Mouse (Mus musculus): Measurements from ENCODE around the gene Spdye4a.
"Not testable (repeated sequence)": the region's sequence is repeated elsewhere in the genome, so short reads cannot be mapped to it uniquely, and the experiment has no call there.

The Spdye4a gene

DNA sequence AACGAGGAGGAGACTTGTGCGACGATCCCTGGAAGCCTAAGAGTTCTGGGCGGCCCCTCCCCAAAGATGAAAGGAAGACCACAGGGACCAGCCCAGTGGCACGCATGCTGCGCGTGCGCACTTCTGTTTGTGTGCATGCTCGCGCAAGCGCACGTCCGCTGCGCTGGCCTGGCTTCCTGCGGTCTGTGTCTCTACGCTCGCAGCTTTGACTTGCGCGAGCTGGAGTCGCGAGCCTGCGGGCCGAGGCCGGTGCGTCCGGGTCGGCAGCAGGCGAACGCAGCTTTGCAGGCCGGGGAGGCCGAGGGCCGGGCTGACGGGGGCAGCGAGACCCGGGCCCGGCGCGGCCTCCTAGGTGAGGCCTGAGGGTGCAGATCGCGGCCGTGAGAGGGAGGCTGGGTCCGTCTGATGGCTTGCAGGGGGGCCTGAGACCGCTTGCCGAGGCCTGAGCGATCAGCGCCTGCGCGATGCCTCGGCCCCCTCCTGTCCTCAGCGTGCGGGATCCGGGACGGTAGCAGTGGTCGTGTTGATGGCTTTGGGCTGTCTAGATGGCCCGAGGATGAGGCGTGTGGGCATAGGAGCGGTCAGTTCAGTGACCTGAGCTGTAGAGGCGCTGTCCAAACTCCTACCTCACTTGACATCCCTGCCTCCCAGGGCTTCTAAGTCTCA is 8.5 kb upstream of the Spdye4a start, which contains the start of gene Zfp12:
TSS of gene Zfp12 (plus strand) at position 136 of the 666 bp plus-strand sequence.
- in situ Hi-C loops (cut with MboI, MseI) = no loop called here

DNA sequence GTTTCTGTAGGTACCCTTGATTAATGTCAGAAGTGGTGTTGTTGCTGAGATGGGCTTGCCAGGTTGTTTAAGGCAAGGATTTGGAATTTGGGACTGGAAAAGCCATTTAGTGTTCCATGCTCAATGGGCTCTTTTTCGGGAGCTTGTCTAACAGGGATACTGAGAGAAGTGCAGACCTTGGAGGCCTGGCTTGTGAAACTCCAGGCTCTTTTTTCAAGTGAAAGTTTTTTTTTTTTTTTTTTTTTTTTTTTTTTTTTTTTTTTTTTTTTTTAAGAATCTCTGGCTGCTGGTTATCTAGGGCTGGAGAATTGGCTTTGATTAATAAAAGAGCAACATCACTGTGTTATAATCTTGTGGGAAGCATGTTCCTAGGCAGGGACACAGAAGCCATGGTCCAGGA is 4.4 kb downstream of the Spdye4a start:
- in situ Hi-C loops (cut with MboI, MseI) = loop anchor here in 1 of 2 experiments (10.0 kb wide), 1 partner anchor 1407 kb away; no protein-coding TSS in a partner anchor

DNA sequence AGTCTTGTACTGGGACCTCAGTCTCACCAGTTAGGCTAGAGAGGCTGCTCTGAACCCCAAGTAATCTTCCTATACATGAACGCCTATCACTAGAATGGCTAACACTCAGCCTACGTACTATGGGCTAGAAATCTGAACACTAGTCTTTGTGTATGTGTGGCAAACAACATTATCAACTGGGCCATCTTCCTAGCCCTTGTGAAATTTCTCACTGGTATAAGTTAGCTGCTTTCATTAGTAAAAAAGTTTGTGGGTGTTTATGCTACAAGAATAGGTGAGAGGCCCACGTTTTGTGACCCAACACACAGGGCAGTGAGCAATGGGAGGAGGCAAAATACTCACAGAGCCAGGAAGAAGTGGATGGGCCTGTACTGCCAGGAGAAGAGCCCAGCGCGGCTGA is 5.7 kb downstream of the Spdye4a start:
- in situ Hi-C loops (cut with MboI, MseI) = loop anchor here in 1 of 2 experiments (10.0 kb wide), 1 partner anchor 1406 kb away; no protein-coding TSS in a partner anchor

DNA sequence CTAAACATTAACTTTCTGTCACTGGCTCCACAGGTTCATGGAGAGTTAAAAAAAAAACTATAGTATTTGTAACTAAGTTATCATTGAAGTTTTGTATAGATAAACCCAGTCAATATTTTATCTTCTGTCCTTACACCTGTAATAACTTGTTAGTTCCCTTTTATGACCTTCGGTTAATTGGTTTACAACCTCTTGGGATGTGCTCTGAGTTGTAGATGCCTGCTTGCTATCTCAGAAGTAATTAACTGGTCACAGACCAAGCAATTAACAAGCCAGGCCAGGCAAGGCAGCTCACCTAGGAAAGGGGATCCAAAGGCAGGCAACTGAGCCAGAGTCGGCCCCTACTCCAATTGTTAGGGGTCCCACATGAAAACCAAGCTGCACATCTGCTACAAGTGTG is 12.9 kb downstream of the Spdye4a start:
- in situ Hi-C loops (cut with MboI, MseI) = no loop called here

DNA sequence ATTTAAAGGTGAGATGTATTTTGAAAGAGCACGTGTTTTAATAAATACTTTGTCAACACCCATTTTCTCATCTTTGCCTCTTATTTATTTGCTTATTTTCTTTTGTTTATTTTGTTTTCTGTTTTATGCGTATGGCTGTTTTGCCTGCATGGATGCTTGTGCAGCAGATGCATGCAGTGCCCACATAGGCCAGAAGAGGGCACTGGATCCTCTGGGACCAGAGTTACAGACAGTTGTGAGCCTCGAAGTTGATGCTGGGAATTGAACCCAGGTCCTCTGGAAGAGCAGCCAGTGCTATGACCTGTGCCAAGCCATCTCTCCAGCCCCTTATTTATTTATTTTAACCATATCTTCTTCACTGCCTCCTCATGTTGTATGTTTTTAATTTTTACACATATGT is 21.7 kb downstream of the Spdye4a start:
- in situ Hi-C loops (cut with MboI, MseI) = no loop called here

DNA sequence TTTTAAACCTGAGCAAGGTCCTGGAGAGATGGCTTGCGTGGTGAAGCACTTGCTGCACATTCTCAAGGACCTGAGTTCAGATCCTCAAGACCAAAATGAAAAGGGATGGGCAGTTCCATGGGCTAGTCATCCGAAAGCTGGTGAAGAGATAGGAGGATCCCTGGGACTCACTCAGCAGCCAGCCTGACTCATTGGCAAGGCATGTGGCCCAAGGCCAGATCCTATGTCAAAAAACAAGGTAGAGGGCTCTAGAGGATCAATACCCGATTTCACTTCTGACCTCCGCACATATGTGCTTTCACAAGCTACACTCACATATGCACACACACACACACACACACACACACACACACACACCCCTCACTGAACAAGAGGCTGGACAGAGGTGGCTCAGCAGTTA is 30.2 kb downstream of the Spdye4a start:
- in situ Hi-C loops (cut with MboI, MseI) = no loop called here

DNA sequence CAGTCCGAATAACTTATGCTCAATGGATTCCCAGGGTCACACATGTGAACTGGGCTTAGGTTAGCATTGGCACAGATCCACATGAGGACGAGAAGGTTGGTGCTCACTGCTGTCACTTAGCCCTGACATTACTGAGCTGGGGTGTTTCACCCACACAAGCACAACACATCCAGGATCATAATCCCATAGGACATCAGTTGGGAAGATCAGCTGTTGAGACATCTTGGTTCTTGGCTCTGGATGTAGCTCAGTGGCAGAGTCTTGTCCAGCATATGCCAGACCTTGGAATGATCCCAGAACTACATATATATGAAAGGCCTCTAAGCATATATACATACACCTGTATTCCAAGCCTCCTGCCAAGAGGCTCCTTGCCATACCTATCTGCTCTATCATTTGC is 31.5 kb downstream of the Spdye4a start:
- in situ Hi-C loops (cut with MboI, MseI) = no loop called here

DNA sequence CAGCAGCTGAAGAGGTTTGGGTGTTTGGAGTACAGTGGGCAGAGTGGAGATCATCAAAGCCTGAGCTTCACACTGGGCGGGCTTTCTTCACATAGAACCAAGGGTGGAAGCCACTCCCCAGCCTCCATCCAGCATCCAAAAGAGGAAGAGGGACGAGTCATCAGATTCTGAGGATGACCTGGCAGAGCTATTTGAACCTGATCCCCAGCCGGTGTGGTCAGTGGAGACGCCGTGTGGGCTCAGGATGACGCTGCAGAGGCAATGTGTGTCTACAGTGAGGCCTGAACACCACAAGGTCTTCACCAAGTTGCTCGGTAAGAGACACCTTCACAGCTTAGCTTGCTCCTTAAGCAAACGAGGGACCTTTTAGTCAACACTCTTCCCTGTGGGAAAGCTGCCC is 31.9 kb downstream of the Spdye4a start:
- in situ Hi-C loops (cut with MboI, MseI) = not testable (repeated sequence)

DNA sequence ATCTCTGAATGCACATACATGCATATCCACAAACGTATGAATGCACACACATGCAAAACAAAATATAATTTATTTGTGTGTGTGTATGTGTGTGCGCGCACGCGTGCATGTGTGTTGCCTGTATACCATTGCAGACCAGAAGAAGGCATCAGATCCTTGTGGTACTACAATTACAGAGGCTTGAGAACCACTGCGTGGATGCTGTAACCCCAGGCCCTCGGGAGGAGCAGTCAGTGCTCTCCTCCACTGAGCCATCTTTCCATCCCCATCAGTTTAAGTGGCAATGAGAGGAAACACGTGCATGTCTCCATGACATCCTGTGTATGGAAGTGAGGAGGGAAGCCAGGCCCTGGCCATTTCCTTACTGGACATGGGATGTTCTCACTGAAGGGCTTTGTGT is 33.9 kb downstream of the Spdye4a start:
- in situ Hi-C loops (cut with MboI, MseI) = no loop called here

DNA sequence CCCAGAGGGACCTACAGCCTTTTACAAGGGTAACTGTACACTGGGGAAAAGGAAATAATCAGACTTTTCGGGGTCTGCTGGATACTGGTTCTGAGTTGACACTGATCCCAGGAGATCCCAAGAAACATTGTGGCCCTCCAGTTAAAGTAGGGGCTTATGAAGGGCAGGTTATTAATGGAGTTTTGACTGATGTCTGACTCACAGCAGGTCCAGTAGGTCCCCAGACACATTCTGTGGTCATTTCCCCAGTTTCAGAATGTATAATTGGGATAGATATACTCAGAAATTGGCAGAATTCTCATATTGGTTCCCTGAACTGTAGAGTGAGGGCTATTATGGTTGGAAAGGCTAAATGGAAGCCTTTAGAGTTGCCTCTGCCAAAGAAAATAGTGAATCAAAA is 38.7 kb downstream of the Spdye4a start:
- in situ Hi-C loops (cut with MboI, MseI) = not testable (repeated sequence)

DNA sequence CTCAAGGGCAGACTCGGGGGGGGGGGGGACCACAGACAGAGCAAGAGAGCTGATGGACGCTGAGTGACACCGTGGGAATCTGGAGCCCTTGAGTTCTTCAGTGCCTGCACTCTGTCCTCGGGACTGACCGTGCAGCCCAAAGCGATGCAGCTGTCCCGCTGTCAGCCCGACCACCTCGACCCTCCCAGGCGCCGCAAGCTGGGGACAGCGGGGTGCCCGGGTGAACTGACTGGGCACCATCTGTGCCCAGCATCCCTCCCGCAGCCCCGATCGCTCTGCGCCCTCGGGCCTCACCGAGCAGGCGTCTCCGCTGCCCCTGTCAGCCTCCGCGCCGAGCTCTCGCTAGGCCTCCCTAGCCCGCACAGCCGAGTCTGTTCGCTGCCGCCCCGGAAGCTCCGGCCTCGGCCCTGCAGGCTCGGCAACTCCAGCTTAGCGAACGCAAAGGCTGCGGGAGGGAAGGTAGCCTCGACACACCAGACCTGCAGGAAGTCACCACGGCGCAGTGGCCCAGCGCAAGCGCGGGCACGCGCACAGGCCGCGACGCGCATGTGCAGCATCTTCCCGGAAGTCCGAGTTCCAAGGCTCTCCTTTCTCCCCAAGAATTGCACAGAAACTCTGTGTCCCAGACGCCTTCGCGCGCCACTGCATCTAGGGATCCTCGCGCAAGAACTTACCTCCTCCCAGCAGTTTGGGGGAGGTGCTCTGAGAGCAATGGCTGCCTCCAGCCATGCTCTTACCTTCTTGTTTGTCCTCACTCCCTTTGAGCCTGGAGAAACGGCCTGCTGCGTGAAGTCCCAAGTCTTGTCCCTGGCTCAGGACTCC is 46.2 kb downstream of the Spdye4a start, which contains the start of the genes Rbak and Spdye4b:
TSS of gene Rbak (minus strand) at position 521 of the 822 bp plus-strand sequence.
TSS of gene Spdye4b (plus strand) at position 763 of the 822 bp plus-strand sequence.
- in situ Hi-C loops (cut with MboI, MseI) = loop anchor here (5.0 kb wide), 2 partner anchors 52 to 117 kb away; no protein-coding TSS in a partner anchor

DNA sequence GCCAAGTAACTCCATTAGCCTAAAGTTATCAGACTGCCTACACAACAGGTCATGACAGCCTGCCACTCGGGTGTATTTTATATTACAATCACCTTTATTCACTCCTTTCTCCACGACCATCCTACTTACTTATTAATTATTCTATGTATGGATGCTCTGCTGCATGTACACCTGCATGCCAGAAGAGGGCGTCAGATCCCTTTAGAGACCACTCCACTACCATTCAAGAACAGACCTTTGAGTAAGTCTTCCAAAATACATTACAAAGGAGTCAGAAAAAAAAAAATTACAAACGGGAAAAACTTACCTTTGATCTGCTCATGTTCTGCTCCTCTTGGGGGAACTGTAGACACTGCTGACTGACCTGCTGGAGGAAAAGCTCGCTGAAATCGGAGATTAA is 47.5 kb downstream of the Spdye4a start:
- in situ Hi-C loops (cut with MboI, MseI) = no loop called here

DNA sequence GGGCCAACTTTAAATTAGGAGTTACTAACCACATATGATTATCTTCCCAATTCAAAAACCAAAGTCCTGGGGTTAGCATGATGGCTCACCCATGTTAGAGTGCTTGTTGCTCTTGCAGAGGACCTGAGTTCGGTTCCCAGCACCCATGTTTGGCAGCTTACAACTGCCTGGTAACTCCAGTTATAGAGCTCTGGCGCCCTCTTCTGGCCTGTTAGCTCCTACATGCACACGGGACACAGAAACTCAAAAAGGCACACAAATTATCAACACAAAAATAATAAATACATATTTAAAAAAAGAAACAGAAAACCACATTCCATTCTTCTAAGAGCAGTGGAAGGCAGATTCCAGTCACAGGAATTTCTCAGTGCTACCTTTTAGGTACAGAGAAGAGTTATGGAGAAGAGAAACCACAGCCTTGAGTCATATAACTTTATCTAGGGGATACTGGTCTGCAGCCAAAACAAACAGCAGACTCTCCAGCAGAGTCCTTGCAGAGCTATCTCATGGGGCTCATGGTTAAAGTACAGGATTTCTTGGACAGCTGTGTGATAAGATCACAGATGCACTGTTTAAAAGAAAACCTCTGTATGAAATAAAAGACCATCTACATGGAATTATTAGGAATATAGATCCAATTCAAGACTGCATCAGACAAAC is 49.0 kb downstream of the Spdye4a start:
- in situ Hi-C loops (cut with MboI, MseI) = no loop called here

DNA sequence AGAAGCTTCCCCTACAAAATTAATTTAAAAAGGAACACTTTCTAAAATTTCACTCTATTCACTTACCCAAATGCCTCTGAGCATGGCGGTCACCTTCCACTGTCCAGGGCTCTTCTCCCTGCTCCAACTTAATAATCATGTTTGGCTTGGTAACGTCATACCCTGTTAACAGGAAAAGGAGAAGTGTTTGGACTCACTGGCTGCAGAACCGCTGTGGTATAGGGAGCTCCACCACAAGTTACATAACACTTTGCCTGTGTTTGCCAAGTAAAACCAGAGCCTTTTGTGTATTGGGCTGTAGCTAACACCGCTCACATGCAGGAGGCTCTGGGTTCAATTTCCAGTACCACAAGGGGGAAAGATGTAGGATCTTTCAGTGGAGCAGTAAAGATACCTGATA is 50.7 kb downstream of the Spdye4a start:
- in situ Hi-C loops (cut with MboI, MseI) = no loop called here

All from T-helper 17 cell (primary cell).